Mouse (Mus musculus) kidney, embryonic 16.5 days (tissue): ENCODE data around the gene 1700020L24Rik. TPM values are rescaled to one million over a fixed set of nuclear protein-coding genes. Genes with fewer than 3 reads are reported as not detected.

Experiments
- ATAC-seq: fragments of 200-750 bp; cut with Nextera tagmentation; 2 replicates; pipeline ENCODE4 v1.8.0; 2017; ENCODE audit warnings: moderate TSS enrichment; ENCODE audit not compliant: low FRiP score, low TSS enrichment
- H3K27ac ChIP-seq: fragments of 300-500 bp; sonication (generic); 2 replicates; pipeline ENCODE4 v1.5.1; 2014; ENCODE audit warnings: low read length
- H3K27me3 ChIP-seq: fragments of 300-500 bp; sonication (generic); 2 replicates; pipeline ENCODE4 v1.6.1; 2014; ENCODE audit warnings: low read length, control low read depth, mixed read lengths; ENCODE audit not compliant: insufficient read depth
- H3K36me3 ChIP-seq: fragments of 300-500 bp; sonication (generic); 2 replicates; pipeline ENCODE4 v1.6.1; 2014; ENCODE audit warnings: low read length, control low read depth, mixed read lengths; ENCODE audit not compliant: insufficient read depth
- H3K4me1 ChIP-seq: fragments of 300-500 bp; sonication (generic); 2 replicates; pipeline ENCODE4 v1.6.1; 2014; ENCODE audit warnings: low read length, control low read depth, mixed read lengths; ENCODE audit not compliant: insufficient read depth
- H3K4me2 ChIP-seq: fragments of 300-500 bp; sonication (generic); replicated peaks from 2 replicates; pipeline ENCODE4 v1.6.1; 2014; ENCODE audit warnings: low read depth, low read length
- H3K4me3 ChIP-seq: fragments of 300-500 bp; sonication (generic); 2 replicates; pipeline ENCODE4 v1.5.1; 2014; ENCODE audit warnings: mild to moderate bottlenecking, low read length
- H3K9ac ChIP-seq: fragments of 300-500 bp; sonication (generic); replicated peaks from 2 replicates; pipeline ENCODE4 v1.6.1; 2014; ENCODE audit warnings: low read length
- H3K9me3 ChIP-seq: fragments of 300-500 bp; sonication (generic); 2 replicates; pipeline ENCODE4 v1.6.1; 2016; ENCODE audit warnings: low read length, control low read depth
- WGBS: fragments of 180-500 bp; shearing (Covaris S2); extraction: QIAGEN DNeasy Blood & Tissue Kit; methylation state at CpG from one replicate; pipeline ENCODE4 v1.1.7; 2014; 5-methylcytosine and 5-hydroxymethylcytosine counted together
- polyA plus RNA-seq: library from polyadenylated mRNA; unstranded; fragments of >200 nt; fragmentation: Nextera tagmentation; extraction: Ambion mirVana; gene quantifications from 2 replicates; pipeline ENCODE4 v1.2.1, GENCODE M21; 2015

The 1700020L24Rik gene
- polyA plus RNA-seq, 1 experiment from 2014 or later = not detected

DNA sequence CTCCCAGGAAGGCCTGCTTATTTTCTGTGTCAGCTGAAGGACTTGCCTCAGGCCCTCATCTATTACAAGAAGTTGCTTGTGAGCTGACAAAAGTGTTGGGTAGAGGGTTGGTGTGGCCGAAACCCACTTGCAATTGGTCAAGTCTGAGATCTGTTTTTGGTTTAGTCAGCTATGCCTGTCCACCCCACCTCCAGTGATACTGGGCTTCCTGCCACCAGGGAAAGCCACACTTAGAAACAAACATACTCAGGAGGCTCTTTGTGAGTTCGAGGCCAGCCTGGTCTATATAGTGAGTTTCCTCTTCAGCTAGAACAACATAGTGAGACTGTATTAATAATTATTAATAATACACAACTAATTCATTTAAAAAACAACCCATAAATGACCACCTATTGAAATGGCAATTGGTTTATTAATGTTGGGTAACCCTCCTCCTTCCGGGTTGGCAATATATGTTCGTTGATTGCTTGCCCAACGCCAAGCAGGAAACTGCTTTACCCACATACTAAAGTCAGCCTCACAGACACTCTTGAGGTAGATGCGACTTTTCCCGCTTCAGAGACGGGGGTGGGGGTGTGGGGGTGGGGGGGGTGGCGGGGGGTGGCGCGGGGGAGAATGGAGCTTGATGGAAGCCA lies 2.1 kb downstream of the 1700020L24Rik start:
- H3K9ac ChIP-seq = no peak overlapping the region
- H3K27me3 ChIP-seq = peaks cover 39% of the 10 kb centered on the region
- H3K4me2 ChIP-seq = peak overlapping the region; percentile 99
- peaks cover 6% of the 10 kb centered on the region for H3K4me1 ChIP-seq
- peak overlapping the region; percentile 70; the same call in 1 of the 2 replicates for H3K4me3 ChIP-seq
- no peaks in the 10 kb centered on the region for H3K36me3 ChIP-seq
- H3K27ac ChIP-seq = no peak overlapping the region
- ATAC-seq = no peak
- H3K9me3 ChIP-seq = no peaks in the 10 kb centered on the region
- 30% methylated on average over 11 of the region's 11 CpGs for WGBS

- H3K4me3 ChIP-seq = peak overlapping the region; percentile 70
- no peaks in the 10 kb centered on the region for H3K9me3 ChIP-seq
- ATAC-seq = peak; percentile 93
- WGBS = under 1% methylated on average over 65 of the region's 75 CpGs
- H3K36me3 ChIP-seq = no peaks in the 10 kb centered on the region
- H3K4me2 ChIP-seq = peak overlapping the region; percentile 99
- peak overlapping the region; percentile 65 for H3K9ac ChIP-seq
- H3K4me1 ChIP-seq = peaks cover 10% of the 10 kb centered on the region
- H3K27me3 ChIP-seq = peaks cover 48% of the 10 kb centered on the region
- no peak overlapping the region for H3K27ac ChIP-seq
Observed at GRCm38 (mm10) chr11:83440081-83441064, 2.9 kb downstream of the 1700020L24Rik start.

DNA sequence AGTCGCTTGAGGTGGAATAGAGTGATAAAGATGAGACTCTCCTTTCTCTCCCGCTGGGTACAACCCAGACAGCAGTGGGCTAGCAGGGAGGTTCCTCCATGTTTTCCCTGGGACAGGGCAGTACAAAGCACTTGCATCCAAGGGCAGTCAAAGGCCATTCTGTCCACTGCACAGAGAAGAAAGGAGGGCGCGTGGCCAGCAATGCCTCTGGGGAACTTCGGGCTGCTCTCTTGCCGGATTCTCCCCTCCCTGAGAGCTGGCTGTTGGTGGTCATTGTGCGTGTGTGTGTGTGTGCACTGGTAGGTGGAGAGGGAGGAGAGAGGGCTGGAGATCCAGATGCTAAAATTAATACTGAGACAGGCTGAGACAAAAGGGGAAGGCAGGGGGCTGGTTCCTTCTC lies 3.8 kb downstream of the 1700020L24Rik start:
- H3K4me2 ChIP-seq = peak overlapping the region; percentile 99
- H3K4me1 ChIP-seq = peaks cover 10% of the 10 kb centered on the region
- H3K9me3 ChIP-seq = no peaks in the 10 kb centered on the region
- no peak overlapping the region for H3K4me3 ChIP-seq
- H3K9ac ChIP-seq = no peak overlapping the region
- peaks cover 50% of the 10 kb centered on the region for H3K27me3 ChIP-seq
- no peak overlapping the region for H3K27ac ChIP-seq
- 47% methylated on average over 7 of the region's 7 CpGs for WGBS
- no peaks in the 10 kb centered on the region for H3K36me3 ChIP-seq
- ATAC-seq = no peak

- no peaks in the 10 kb centered on the region for H3K9me3 ChIP-seq
- 0 out of 2 replicates have a peak, but pooled peaks have one; percentile 2 for ATAC-seq
- peaks cover 15% of the 10 kb centered on the region for H3K4me1 ChIP-seq
- 12% methylated on average over 29 of the region's 29 CpGs for WGBS
- H3K4me3 ChIP-seq = peak overlapping the region; percentile 22; the same call in 1 of the 2 replicates
- peak overlapping the region; percentile 9; the same call in 1 of the 2 replicates for H3K9ac ChIP-seq
- H3K27me3 ChIP-seq = peaks cover 46% of the 10 kb centered on the region
- no peak overlapping the region for H3K27ac ChIP-seq
- H3K36me3 ChIP-seq = no peaks in the 10 kb centered on the region
- peak overlapping the region; percentile 38 for H3K4me2 ChIP-seq
Observed at GRCm38 (mm10) chr11:83442596-83443267, 5.3 kb downstream of the 1700020L24Rik start.

GRCm38 (mm10) chr11:83443824-83444223 lies 6.3 kb downstream of the 1700020L24Rik start:
- Histone ChIP-seq H3K4me2 (no peak overlapping the region), H3K36me3 (no peaks in the 10 kb centered on the region), H3K4me1 (peaks cover 26% of the 10 kb centered on the region), H3K9me3 (no peaks in the 10 kb centered on the region), H3K27ac (no peak overlapping the region), H3K27me3 (peaks cover 46% of the 10 kb centered on the region), H3K4me3 (no peak overlapping the region), H3K9ac (no peak overlapping the region)
- no peak for ATAC-seq
- WGBS = 5% methylated on average over 7 of the region's 7 CpGs

DNA sequence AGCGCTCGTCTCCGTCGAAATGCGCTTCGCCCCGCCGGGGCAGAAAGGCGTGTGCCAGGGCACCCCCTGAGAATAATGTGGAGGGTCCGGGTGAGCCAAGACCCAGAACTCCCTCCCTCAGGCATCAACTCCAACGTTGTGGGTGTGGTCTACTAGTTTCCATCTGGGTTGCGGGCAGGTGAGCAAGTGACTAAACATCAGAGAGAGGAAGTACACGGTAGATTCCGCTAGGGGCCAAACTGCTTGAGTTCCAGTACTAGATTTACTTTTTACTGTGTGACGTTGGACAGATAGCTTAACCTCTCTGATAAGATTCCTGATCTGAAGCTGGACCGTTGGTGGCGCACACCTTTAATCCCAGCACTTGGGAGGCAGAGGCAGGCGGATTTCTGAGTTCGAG lies 7.5 kb downstream of the 1700020L24Rik start:
- WGBS = 29% methylated on average over 19 of the region's 19 CpGs
- no peak overlapping the region for H3K27ac ChIP-seq
- H3K4me3 ChIP-seq = peak overlapping the region; percentile 36
- peak overlapping the region; percentile 45 for H3K4me2 ChIP-seq
- no peaks in the 10 kb centered on the region for H3K9me3 ChIP-seq
- 0 out of 2 replicates have a peak overlapping the region, but pooled peaks have one; percentile 29 for H3K9ac ChIP-seq
- H3K27me3 ChIP-seq = peaks cover 46% of the 10 kb centered on the region
- peaks cover 34% of the 10 kb centered on the region for H3K4me1 ChIP-seq
- ATAC-seq = no peak
- H3K36me3 ChIP-seq = no peaks in the 10 kb centered on the region

- no peak overlapping the region for H3K4me2 ChIP-seq
- no peak for ATAC-seq
- H3K36me3 ChIP-seq = no peaks in the 10 kb centered on the region
- peaks cover 29% of the 10 kb centered on the region for H3K27me3 ChIP-seq
- peaks cover 34% of the 10 kb centered on the region for H3K4me1 ChIP-seq
- 70% methylated on average over 10 of the region's 10 CpGs for WGBS
- no peak overlapping the region for H3K27ac ChIP-seq
- H3K9me3 ChIP-seq = no peaks in the 10 kb centered on the region
- no peak overlapping the region for H3K4me3 ChIP-seq
- H3K9ac ChIP-seq = no peak overlapping the region; the same call in 1 of the 2 replicates
Observed at GRCm38 (mm10) chr11:83447612-83448011, 10.1 kb downstream of the 1700020L24Rik start.

DNA sequence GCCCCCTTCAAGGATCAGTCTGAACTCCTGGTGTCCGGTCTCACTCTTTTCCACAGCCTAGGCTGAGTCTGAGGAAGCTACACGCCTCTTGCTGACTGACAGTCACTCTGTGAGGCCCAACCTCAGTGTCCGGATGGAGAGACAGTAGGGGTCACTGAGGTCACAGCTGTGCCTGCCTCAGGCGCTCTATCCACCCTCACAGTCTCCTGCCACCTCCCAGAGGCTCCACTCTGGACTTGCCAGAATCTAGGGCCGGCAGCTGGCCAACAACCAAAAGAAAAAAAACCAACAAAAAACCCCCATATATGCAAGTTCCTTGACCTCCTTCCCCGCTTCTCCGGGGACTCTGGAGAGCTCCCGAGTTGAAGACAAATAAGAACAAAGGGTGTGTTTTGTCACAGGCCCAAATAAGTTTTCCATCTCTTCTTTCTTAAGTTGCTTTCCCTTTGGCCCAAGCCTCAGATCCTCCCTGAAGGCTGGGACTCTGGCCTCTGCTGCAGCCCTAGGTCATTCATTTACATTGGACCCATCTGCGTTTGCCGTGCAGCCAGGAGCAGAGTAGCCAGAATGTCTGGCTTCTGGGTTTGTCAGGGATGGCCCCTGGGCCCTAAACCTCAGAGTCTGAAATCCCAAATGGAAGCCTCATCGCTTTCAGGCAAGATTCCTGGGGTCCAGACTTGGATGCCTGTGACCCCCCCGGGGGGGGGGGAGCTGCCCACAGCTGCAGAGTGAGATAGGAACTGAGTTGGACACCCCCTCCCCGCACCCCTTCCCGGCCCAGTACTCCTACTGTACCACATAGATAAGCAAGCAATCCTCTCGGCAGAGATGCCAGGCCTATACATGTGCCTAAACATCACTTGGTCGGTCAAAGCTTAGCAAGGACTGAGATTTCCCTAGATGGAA lies 10.8 kb downstream of the 1700020L24Rik start:
- no peaks in the 10 kb centered on the region for H3K36me3 ChIP-seq
- no peak overlapping the region for H3K4me2 ChIP-seq
- H3K27ac ChIP-seq = peak overlapping the region; percentile 41
- H3K27me3 ChIP-seq = peaks cover 24% of the 10 kb centered on the region
- 44% methylated on average over 16 of the region's 16 CpGs for WGBS
- peaks cover 34% of the 10 kb centered on the region for H3K4me1 ChIP-seq
- H3K9me3 ChIP-seq = no peaks in the 10 kb centered on the region
- H3K9ac ChIP-seq = no peak overlapping the region
- ATAC-seq = 0 out of 2 replicates have a peak, but pooled peaks have one; percentile 27
- H3K4me3 ChIP-seq = no peak overlapping the region

DNA sequence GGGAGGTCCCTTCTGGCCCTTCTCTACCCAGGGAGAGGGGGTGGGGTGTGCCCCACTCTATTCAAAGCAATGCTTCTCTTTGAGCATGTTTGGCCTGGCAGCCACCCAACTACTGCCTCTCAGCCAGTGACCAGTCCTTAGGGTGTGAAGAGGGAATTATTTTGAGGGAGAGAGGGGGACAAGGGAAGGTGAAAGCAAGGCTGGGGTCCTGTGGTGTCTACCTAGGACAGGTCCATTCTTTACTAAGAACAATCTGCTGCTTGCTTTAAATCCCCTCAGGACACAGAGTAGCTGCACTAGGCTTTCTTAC lies 11.4 kb downstream of the 1700020L24Rik start:
- 0 out of 2 replicates have a peak, but pooled peaks have one; percentile 60 for ATAC-seq
- Histone ChIP-seq H3K27ac (peak overlapping the region; percentile 41), H3K36me3 (no peaks in the 10 kb centered on the region)

More for the DNA sequence above, 11.4 kb downstream of the 1700020L24Rik start:
- no peak overlapping the region for H3K4me2 ChIP-seq
- no peak overlapping the region for H3K4me3 ChIP-seq
- no peaks in the 10 kb centered on the region for H3K9me3 ChIP-seq
- peaks cover 31% of the 10 kb centered on the region for H3K4me1 ChIP-seq
- no peak overlapping the region for H3K9ac ChIP-seq
- peaks cover 18% of the 10 kb centered on the region for H3K27me3 ChIP-seq
